Mouse (Mus musculus): ENCODE data around the gene Fndc10.
A peak's percentile ranks its signal among the peaks of the same experiment; 100 is the strongest.

Gene Fndc10

GRCm38 (mm10) chr4:155668689-155669597 lies 25.2 kb upstream of the Fndc10 start, which contains the start of gene Mib2:
Gene Mib2, minus strand, starts transcription at chr4:155669198.
- no peak for TF ChIP-seq GATA4 (IDR thresholded peaks at IDR 0.05; ENCODE audit: insufficient replicate concordance, low read length)

GRCm38 (mm10) chr4:155669598-155670075 lies 24.5 kb upstream of the Fndc10 start:
- TF ChIP-seq GATA4 (IDR thresholded peaks at IDR 0.05; ENCODE audit: insufficient replicate concordance, low read length): no peak

DNA sequence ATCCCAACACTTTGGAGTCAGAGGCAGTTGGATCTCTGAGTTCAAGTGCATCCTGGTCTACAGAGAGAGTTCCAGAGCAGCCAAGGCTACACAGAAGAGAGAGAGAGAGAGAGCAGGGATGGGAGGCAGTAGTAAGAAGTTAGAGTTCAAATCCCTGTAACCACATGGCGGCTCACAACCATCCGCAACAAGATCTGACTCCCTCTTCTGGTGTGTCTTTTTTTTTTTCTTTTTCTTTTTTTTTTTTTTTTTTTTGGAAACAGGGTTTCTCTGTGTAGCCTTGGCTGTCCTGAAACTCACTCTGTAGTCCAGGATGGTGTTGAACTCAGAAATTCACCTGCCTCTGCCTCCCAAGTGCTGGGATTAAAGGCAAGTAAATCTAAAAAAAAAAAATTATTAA lies 22.1 kb upstream of the Fndc10 start:
- TF ChIP-seq GATA4 (IDR thresholded peaks at IDR 0.05; ENCODE audit: insufficient replicate concordance, low read length): no peak

DNA sequence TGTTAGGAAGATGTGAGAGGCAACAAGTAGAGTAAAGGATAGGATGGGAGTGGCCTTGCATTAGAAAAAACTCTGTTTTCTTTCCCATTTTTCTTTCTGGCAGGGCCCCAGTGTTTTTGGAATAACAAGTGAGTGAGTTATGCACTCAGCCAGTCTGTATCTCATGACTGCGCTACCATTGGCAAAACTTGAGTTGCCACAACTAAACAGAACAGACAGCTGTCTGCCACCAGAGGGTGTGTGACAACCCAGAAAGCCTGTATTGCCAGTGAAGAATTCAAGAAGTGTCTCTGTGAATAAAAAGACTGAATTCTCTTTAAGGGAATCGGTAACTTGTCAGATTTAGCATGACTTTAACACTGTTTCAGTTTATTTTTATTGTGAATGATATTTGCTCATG lies 18.2 kb upstream of the Fndc10 start:
- TF ChIP-seq GATA4 (IDR thresholded peaks at IDR 0.05; ENCODE audit: insufficient replicate concordance, low read length): no peak

DNA sequence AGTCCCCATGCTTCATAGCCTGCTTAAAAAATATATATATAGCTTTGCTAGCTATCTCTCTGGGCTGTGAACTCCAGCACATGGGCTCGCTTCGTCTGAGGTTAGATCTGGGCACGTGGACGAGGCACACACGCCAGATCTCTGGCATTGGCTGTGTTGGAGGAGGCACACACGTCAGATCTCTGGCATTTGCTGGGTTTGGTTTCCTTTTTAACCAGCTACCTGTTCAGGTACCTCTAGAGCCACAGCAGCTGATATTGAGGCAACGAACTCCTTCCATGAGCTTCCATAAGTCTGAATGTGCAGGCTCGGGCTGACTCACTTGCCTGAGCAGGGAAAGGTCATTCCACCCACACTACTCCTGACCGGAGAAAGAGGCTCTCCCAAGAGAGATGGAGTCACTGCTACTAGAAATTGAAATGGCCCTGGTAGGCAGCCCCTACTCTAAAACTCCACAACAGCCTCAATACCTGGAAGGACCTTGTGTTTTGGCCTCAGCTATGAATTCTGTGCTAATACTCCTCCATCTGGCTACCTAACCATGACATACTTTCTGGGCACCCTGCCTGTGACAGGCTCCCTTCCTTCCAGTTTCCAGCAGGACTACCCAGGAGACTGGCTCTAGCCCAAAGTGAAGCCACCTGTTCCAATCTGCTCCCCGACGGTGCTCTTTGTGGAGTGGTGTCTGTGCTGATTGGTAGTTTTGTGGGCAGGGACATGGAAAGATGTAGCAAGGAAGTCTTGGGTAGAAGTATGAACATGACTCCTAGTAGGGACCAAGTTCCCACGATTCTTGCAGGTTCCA lies 3.4 kb upstream of the Fndc10 start:
- no peak for TF ChIP-seq GATA4 (IDR thresholded peaks at IDR 0.05; ENCODE audit: insufficient replicate concordance, low read length)

DNA sequence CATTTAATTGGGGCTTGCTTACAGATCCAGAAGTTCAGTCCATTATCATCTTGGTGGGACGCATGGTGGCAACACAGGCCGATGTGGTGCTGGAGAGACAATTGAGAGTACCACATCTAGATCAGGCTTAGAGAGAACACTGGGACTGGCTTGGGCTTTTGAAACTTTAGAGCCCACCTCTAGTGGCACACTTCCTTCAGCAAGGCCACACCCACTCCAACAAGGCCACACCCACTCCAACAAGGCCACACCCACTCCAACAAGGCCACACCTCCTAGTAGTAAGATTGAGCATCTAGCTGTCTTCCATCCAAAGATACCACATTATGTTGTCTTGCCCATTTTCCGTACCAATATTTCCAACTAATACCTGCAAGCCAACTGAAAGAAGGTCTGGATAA lies 1.7 kb upstream of the Fndc10 start:
- no peak for TF ChIP-seq GATA4 (IDR thresholded peaks at IDR 0.05; ENCODE audit: insufficient replicate concordance, low read length)

GRCm38 (mm10) chr4:155694482-155695401 lies 600 bp downstream of the Fndc10 start:
- TF ChIP-seq GATA4 (IDR thresholded peaks at IDR 0.05; ENCODE audit: insufficient replicate concordance, low read length): no peak

GRCm38 (mm10) chr4:155695531-155696062 lies 1.5 kb downstream of the Fndc10 start:
- TF ChIP-seq GATA4 (IDR thresholded peaks at IDR 0.05; ENCODE audit: insufficient replicate concordance, low read length): no peak

GRCm38 (mm10) chr4:155696261-155697255 lies 2.4 kb downstream of the Fndc10 start:
- no peak for TF ChIP-seq GATA4 (IDR thresholded peaks at IDR 0.05; ENCODE audit: insufficient replicate concordance, low read length)

DNA sequence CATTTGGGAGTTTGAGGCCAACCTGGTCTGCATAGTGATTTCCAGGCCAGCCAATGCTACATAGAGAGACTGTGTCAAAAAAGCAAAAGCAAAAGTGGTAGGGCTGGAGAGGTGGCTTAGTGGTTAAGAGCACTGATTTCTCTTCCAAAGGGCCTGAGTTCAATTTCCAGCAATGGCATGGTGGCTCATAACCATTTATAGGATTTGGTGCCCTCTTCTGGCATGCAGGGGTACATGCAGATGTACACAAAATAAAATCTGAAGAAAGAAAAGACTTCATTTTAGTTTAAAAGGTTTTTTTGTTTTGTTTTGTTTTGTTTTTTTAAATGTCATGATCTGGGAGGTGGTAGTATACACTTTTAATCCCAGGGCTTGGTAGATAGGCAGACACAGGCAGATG lies 6.3 kb downstream of the Fndc10 start:
- no peak for TF ChIP-seq GATA4 (IDR thresholded peaks at IDR 0.05; ENCODE audit: insufficient replicate concordance, low read length)

- TF ChIP-seq GATA4 (IDR thresholded peaks at IDR 0.05; ENCODE audit: insufficient replicate concordance, low read length): no peak
Measured at GRCm38 (mm10) chr4:155703425-155703929, 9.3 kb downstream of the Fndc10 start.

GRCm38 (mm10) chr4:155704721-155705591 lies 10.8 kb downstream of the Fndc10 start, which contains the start of gene Ssu72:
Gene Ssu72, plus strand, starts transcription at chr4:155704800.
- TF ChIP-seq GATA4 (IDR thresholded peaks at IDR 0.05; ENCODE audit: insufficient replicate concordance, low read length): peak; percentile 28; the same call in 1 of the 2 replicates
